Mouse (Mus musculus) urinary bladder, postnatal 36 days (tissue): ENCODE data around the gene Litaf.
"Not testable (repeated sequence)": the region's sequence is repeated elsewhere in the genome, so short reads cannot be mapped to it uniquely, and the experiment has no call there.

Source experiments
- DNase-seq, 2 experiments: peaks; one replicate each; pipeline ENCODE4 v3.0.0; 2022; ENCODE audit warnings: low spot score in 2 of 2, mixed read lengths in 1 of 2

Litaf gene

GRCm38 (mm10) chr16:11022113-11022489 is 43.9 kb downstream of the Litaf start:
- no peak for DNase-seq

- DNase-seq, result no peak
Observed at GRCm38 (mm10) chr16:11021403-11022112, 44.4 kb downstream of the Litaf start.

- no peak for DNase-seq
Observed at GRCm38 (mm10) chr16:11017807-11018595, 48.0 kb downstream of the Litaf start.

DNA sequence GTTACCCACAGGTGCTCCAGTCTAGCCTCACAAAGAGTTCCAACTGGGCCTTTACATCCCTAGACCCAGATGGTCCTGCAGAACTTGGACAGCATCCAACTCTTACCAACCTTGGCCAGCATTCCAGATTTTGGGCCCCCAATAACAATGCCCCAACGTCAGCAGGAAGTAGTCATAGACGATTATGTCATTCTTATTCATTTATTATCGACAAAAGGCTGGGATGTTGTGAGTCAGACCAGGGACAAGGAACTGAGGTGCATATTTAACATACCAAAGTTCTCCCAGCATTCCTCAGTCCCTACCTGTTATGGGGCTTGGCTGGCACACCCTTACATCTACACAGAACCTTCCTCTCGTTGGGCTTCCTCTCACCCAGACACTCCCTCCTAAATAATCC is 49.6 kb downstream of the Litaf start:
- DNase-seq, result no peak

DNA sequence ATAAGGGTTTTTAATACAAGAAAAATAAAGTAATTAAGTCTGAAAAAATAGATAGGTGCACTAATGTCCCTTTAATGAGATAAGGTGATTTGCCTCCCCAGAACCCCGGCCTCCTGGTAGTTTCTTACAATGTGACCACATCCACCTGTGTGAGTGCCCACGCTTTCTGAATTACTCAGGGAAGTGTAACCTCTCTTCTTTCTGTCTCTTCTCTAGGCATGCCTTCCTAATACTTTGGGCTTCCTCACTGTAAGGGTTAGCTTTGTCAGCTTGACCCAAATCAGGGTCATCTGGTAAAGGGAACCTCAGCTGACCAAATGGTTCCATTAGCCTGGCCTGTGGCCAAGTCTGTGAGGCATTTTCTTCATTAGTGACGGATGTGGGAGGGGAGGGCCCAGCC is 51.5 kb downstream of the Litaf start:
- no peak for DNase-seq

- not testable (repeated sequence) for DNase-seq
Observed at GRCm38 (mm10) chr16:11013464-11014147, 52.4 kb downstream of the Litaf start.

GRCm38 (mm10) chr16:11012571-11013463 is 53.1 kb downstream of the Litaf start:
- peak in 1 of 2 experiments; percentile 37 for DNase-seq

DNA sequence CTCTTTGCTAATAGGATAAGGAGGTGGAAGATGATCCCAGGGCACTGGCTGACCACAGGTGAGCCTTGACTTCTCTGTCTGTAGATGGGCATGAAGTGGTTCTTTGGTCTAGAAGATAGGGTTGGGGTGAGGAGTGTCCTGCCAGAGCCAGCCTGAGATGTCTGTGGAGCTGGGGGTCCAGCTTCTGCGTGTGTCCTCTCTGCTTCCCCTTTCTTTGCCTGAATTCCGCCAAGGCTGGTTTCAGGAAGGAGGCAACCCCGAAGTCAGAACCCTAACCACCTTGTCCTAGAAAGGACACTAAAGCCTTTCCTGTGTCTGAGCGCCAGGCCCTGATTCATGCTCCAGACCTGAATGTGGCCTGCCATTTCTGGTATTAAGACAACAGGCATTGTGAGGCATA is 54.0 kb downstream of the Litaf start:
- no peak for DNase-seq

GRCm38 (mm10) chr16:11011206-11011605 is 54.8 kb downstream of the Litaf start:
- DNase-seq, result no peak

DNA sequence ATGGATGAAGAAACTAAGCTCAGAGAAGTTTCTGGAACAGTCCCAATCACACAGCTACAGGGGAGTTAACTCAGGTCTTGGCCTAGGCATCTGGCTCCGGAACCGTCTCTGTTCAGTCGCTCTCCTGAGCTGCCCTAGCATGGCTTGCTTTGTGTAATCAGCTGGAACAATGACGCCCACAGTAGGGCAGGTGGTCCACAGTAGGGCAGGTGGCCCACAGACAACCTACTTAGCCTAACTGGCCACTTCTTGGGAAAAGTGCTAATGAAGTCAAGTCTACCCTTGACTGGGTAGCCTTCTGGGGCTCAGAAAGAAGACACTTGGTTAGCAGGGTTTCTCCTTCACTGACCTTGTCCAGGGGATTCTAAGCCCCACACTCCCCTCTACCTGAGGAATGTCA is 55.7 kb downstream of the Litaf start:
- no peak for DNase-seq

DNA sequence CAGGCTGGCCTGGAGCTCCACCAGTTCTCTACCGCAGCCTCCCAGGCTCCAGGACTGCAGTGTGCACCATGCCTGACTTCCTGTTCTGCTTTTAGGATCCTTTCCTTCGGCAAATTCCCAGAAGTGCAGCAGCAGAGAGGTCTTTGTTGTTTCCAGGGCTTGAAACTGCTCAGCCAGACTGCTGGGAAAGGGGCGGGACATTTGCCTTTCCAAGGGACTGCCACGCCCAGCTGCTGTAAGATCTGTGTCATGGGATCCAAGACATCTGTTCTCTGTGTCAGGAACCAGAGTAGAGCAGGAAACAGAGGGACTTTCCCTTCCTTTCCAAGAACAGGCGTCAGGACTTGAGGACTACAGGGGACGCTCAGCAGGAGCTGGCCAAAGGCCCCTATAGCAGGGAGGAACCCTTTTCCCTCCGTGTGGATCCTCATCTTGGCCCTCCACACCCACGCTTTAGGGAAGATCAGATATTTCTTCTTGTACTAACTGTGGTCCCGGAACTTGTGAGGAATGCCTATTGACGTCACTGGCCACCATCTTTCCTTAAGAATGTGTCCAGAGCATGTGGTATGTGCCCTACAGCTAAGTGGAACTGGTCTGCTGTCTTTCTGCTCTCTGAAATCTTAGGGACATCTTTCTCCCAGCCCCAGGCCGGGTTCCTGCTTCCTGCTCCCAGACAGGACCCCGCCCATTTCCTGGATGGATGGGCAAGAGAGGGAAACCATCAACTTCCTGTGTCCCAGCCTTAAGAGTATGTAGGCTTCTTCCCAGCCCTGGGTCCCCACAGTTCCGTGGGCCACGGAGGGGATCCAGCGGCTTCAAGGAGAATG is 57.6 kb downstream of the Litaf start:
- DNase-seq, result peak; percentile 61 to 84

- no peak for DNase-seq
Observed at GRCm38 (mm10) chr16:11006100-11006499, 59.9 kb downstream of the Litaf start.

DNA sequence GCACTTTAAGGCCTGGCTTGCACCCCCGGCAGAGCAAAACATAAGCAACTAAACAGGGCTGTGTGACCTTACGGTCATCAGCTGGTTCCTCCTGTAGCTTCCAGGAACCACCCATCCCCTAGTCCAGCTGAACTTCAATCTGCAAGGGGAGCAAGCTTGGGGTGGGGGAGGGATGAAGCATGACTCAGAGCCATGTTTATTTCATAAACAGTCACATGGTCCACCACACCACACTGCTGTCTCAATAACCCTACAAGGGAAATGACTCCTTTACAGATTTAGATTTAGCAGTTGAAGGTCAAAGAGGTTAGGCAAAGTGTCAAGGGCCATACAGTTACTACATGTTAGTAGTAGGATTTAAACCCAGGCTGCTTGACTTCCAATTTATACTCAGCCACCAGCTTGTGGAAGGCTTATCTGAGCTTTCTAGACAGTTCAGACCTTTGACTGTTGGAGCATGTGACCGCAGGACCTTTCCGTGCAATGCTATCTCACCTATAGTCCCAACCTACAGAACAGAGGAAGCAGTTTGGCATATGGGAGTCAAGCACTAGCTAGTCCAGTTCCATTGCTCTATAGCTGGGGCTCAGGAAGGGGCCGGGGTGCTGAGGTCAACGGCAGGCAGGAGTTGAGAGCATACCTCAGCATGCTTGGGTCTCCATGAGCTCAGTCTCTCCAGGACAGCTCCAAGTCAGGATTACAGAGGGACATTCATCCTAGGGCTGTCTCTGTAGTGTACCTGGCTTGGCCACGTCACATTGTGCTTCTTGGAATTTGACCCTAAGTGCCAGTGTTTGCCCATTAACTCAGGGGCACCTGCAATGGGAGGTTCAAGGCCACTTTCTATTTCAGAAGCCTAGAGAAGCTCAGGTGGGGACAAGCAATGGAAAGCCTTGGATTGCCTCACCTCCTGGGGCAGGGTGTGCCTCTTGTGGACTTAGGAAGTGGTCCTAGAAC is 64.0 kb downstream of the Litaf start:
- DNase-seq, result no peak

DNA sequence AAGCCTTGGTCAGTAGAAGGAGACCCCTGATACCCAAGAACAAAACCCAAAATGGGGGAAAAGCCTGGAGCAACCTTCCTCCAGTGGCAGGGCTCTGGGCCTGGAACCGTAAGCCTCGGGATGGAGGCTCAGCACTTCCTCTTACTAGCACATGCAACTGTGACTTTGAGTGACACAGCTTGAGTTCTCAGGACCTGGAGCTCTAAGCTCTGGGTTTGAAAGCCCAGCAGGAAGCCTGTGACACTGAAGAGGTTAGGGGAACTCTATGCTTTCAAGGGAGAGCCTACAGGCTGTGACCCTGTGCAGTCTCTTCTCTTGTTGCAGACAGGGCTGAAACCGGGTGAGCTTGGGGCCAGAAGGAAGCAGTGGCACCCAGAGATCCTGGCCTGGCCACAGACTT is 66.1 kb downstream of the Litaf start:
- DNase-seq, result no peak

- DNase-seq, result no peak
Observed at GRCm38 (mm10) chr16:10998224-10998623, 67.7 kb downstream of the Litaf start.

- no peak for DNase-seq
Observed at GRCm38 (mm10) chr16:10996576-10996975, 69.4 kb downstream of the Litaf start.

DNA sequence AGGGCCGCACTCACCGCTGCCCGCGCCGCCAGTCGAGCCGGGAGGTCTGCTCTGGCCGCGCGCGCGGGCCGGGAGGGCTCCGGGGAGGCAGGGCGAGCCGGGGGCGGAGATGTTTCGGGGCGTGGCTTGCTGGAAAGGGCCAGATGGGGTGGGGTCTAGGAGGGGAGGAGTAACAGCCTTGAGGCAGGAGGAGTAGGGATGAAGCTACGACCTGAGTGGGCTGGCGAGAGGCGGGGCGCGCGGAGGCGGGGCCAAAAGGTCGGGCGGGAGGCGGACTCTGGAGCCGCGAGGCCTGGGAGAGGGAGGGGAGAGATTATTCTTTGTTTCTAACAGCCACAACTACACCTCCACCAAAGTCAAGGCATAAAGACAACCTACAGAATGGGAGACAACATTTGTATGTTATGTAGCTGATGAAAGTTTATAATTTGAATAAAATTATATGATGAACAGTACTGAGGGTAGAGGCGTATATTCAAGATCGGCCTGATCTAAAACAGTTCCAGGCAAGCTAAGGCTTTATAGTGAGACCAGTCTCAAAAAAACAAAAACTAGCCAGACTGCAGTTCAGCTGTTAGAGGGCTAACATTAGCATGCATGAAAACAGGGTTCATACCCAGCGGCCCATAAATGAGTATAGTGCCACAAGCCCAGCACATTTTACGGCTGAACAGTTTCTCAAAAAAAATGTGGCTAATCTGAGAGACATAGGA is 72.8 kb downstream of the Litaf start:
- peak; percentile 89 to 95 for DNase-seq

GRCm38 (mm10) chr16:10992090-10993031 is 73.6 kb downstream of the Litaf start:
- DNase-seq, result peak; percentile 39 to 56
